Mouse (Mus musculus): ENCODE data around the gene Nkain4. TPM values are rescaled to one million over a fixed set of nuclear protein-coding genes. Genes with fewer than 3 reads are reported as not detected.

The Nkain4 gene
- polyA plus RNA-seq, 1 experiment from 2014 or later, result 19.3 TPM

DNA sequence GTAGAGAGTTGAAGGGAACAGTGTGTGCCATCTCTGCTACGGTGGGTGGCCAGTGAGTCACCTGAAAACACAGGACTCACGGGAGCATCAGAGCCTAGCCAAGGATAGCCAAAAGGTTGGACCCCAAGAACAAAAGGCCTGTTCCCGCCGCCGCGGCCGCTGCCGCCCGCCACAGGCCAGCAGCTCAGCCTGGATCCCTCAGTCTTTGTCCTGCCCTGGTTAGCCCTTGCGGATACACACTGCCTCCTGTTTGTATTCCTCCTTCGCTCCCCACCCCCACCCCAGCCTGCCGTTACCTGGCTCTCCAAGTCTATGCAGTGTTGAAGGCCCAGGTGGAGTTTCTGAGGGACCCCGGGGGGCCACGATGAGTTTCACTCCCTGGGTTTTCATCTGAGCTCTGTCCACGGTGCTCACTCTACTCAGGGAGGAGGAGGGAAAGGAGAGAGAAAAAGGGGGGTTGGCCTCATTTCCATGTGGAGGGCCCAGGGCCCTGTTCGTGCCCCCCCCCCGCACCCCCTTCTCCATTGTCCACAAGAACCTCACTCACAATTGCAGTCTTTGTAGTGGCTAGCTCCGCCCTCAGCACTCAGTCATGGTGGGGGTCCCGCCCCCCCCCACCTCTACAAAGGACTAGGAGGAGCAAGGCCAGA, 65.1 kb downstream of the Nkain4 start:
- 8% methylated on average over 19 of the region's 19 CpGs for WGBS
- H3K27ac ChIP-seq, result no peak overlapping the region
- H3K4me3 ChIP-seq, result no peak overlapping the region

DNA sequence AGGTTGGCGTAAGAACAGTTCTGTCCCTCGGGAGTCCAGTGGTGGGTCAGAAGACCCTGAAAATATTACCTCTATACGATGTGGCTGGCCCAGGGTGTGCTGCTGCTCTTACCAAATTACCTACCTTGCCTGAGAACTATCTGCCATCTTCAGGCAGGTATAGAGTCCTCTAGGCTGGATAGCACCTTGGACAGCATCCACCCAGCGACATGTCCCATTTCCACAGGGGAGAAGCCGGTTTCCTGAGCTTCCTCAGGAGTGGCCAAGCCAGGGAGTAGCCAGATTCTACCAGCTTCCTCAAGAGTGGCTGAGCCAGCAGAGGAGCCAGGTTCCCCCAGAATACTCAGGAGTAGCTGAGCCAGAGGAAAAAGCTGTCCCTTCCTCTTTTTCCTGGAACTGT, 69.2 kb downstream of the Nkain4 start:
- no peak for DNase-seq (ENCODE audit: low spot score)
- Histone ChIP-seq H3K27ac (no peak overlapping the region), H3K36me3 (no peaks in the 10 kb centered on the region), H3K4me3 (no peak overlapping the region), H3K4me1 (no peaks in the 10 kb centered on the region), H3K27me3 (ENCODE audit: insufficient read depth, poor library complexity, severe bottlenecking) (peaks cover 75% of the 10 kb centered on the region), H3K9me3 (no peaks in the 10 kb centered on the region)
- 50% methylated on average over 5 of the region's 5 CpGs for WGBS

More for the DNA sequence above, 65.1 kb downstream of the Nkain4 start:
- Histone ChIP-seq H3K27me3 (ENCODE audit: insufficient read depth, poor library complexity, severe bottlenecking) (peaks cover 100% of the 10 kb centered on the region), H3K4me1 (peaks cover 29% of the 10 kb centered on the region), H3K9me3 (no peaks in the 10 kb centered on the region), H3K36me3 (0 out of 2 replicates have a peak, but pooled peaks cover 3% of the 10 kb centered on the region)
- DNase-seq (ENCODE audit: low spot score), result no peak

Small RNA genes within 50 kb of the gene (microRNA-seq; reads per million reads assigned to microRNA genes)
- gene Mir124a-3, result not detected

Other genes with a start within 250 kb of the Nkain4 start
- 23.8 and 26.0 TPM in 2 replicates for gene Dido1, start 244.7 kb downstream of the Nkain4 start, polyA plus RNA-seq (2016; fragmentation: Nextera tagmentation; extraction: Ambion mirVana)
- 44.6 and 50.3 TPM in 2 replicates for gene Gid8, start 244.6 kb downstream of the Nkain4 start, polyA plus RNA-seq (2016; fragmentation: Nextera tagmentation; extraction: Ambion mirVana)
- 0.94 and 1.2 TPM in 2 replicates for gene Slc17a9, start 229.4 kb downstream of the Nkain4 start, polyA plus RNA-seq (2016; fragmentation: Nextera tagmentation; extraction: Ambion mirVana)
- 0.05 TPM in 1 of 2 replicates, not detected in the other for gene Bhlhe23, start 177.8 kb downstream of the Nkain4 start, polyA plus RNA-seq (2016; fragmentation: Nextera tagmentation; extraction: Ambion mirVana)
- gene Ythdf1, start 33.8 kb downstream of the Nkain4 start, polyA plus RNA-seq (2016; fragmentation: Nextera tagmentation; extraction: Ambion mirVana), result 42.3 and 43.9 TPM in 2 replicates
- gene Birc7, start 25.7 kb downstream of the Nkain4 start, polyA plus RNA-seq (2016; fragmentation: Nextera tagmentation; extraction: Ambion mirVana), result 0.09 TPM in 1 of 2 replicates, not detected in the other
- gene Arfgap1, start 12.5 kb upstream of the Nkain4 start, polyA plus RNA-seq (2016; fragmentation: Nextera tagmentation; extraction: Ambion mirVana), result 101 and 104 TPM in 2 replicates
- gene Col20a1, start 31.8 kb upstream of the Nkain4 start, polyA plus RNA-seq (2016; fragmentation: Nextera tagmentation; extraction: Ambion mirVana), result 0.11 and 0.20 TPM in 2 replicates
- gene Chrna4, start 88.8 kb upstream of the Nkain4 start, polyA plus RNA-seq (2016; fragmentation: Nextera tagmentation; extraction: Ambion mirVana), result 0.17 and 1.3 TPM in 2 replicates
- gene Kcnq2, start 180.6 kb upstream of the Nkain4 start, polyA plus RNA-seq (2016; fragmentation: Nextera tagmentation; extraction: Ambion mirVana), result 0.07 and 0.50 TPM in 2 replicates
- gene Eef1a2, start 202.3 kb upstream of the Nkain4 start, polyA plus RNA-seq (2016; fragmentation: Nextera tagmentation; extraction: Ambion mirVana), result 0.95 and 2.6 TPM in 2 replicates
- gene Ppdpf, start 232.5 kb upstream of the Nkain4 start, polyA plus RNA-seq (2016; fragmentation: Nextera tagmentation; extraction: Ambion mirVana), result 172 and 240 TPM in 2 replicates
- gene Ptk6, start 248.1 kb upstream of the Nkain4 start, polyA plus RNA-seq (2016; fragmentation: Nextera tagmentation; extraction: Ambion mirVana), result not detected in 2 replicates